Mouse (Mus musculus) small intestine, adult 2 months (tissue): ENCODE measurements around the gene Ufsp1. TPM values are rescaled to one million over a fixed set of nuclear protein-coding genes. Genes with fewer than 3 reads are reported as not detected.

Experiments used
- H3K27ac ChIP-seq: fragments of 200-500 bp; 2 replicates; pipeline ENCODE4 v1.5.1; 2012; ENCODE audit warnings: low read depth, low read length, control low read depth, inconsistent platforms; ENCODE audit not compliant: insufficient read depth
- H3K27me3 ChIP-seq: fragments of 200-500 bp; 2 replicates; pipeline ENCODE4 v1.6.1; 2012; ENCODE audit warnings: mild to moderate bottlenecking, moderate library complexity, low read length, inconsistent platforms; ENCODE audit not compliant: control insufficient read depth, insufficient read depth
- H3K36me3 ChIP-seq: fragments of 200-500 bp; 2 replicates; pipeline ENCODE4 v1.6.1; 2012; ENCODE audit warnings: mild to moderate bottlenecking, low read length, control low read depth, inconsistent platforms; ENCODE audit not compliant: control insufficient read depth, insufficient read depth
- H3K4me1 ChIP-seq: fragments of 200-500 bp; 2 replicates; pipeline ENCODE4 v1.6.1; 2012; ENCODE audit warnings: low read length, inconsistent platforms, mixed read lengths; ENCODE audit not compliant: control insufficient read depth, insufficient read depth, insufficient read length
- H3K4me3 ChIP-seq: fragments of 200-500 bp; 2 replicates; pipeline ENCODE4 v1.5.1; 2012; ENCODE audit warnings: low read depth, mild to moderate bottlenecking, control low read depth, inconsistent platforms, low read length, moderate library complexity
- CTCF ChIP-seq: fragments of 200-500 bp; IDR thresholded peaks from 2 replicates; pipeline ENCODE4 v1.5.1; 2012; ENCODE audit warnings: low read depth, mild to moderate bottlenecking, control low read depth, inconsistent platforms, low read length, moderate library complexity, mixed read lengths; ENCODE audit not compliant: insufficient replicate concordance, insufficient read length; ENCODE audit errors: extremely low read depth
- POLR2A ChIP-seq: fragments of 200-500 bp; IDR thresholded peaks from 2 replicates; pipeline ENCODE4 v1.6.1; 2012; ENCODE audit warnings: low read depth, mild to moderate bottlenecking, control low read depth, inconsistent platforms, low read length, moderate library complexity
- polyA plus RNA-seq: library from polyadenylated mRNA; depleted of rRNA; stranded (reverse); fragments of >200 nt; gene quantifications from 2 replicates; pipeline ENCODE4 v1.2.3, GENCODE M21; 2012; rRNA removed

Gene Ufsp1
- polyA plus RNA-seq, 1 experiment: 10.9 TPM

DNA sequence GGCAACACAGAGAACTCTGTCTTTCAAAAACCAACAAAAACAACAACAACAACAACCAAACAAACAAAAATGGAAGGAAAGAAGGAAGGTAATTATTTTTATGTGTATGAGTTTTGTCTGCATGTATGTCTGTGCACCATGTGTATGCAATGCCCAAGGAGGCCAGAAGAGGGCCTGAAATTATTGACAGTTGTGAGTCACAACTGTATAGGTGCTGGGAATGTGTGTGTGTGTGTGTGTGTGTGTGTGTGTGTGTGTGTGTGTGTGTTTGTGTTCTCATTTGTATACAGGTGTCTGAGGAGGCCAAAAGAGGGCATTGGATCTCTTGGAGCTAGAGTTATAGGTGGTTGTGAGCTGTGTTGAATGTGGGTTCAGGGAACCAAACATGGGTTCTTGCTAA lies 49.4 kb downstream of the Ufsp1 start:
- Histone ChIP-seq H3K4me1 (peaks cover 14% of the 10 kb centered on the region), H3K27me3 (no peaks in the 10 kb centered on the region), H3K36me3 (no peaks in the 10 kb centered on the region), H3K27ac (no peak overlapping the region), H3K4me3 (no peak overlapping the region)
- TF ChIP-seq CTCF (no peak), POLR2A (no peak)

Other genes starting within 250 kb of the Ufsp1 start
- 27.3 and 52.7 TPM in 2 replicates for gene Ap1s1, start 248.5 kb upstream of the Ufsp1 start, polyA plus RNA-seq
- 0.99 and 1.2 TPM in 2 replicates for gene Serpine1, start 222.4 kb upstream of the Ufsp1 start, polyA plus RNA-seq
- 10.3 and 19.9 TPM in 2 replicates for gene Trim56, start 178.4 kb upstream of the Ufsp1 start, polyA plus RNA-seq
- gene Muc3, start 145.3 kb upstream of the Ufsp1 start, polyA plus RNA-seq: 52.5 and 653 TPM in 2 replicates
- gene Muc3a, start 82.2 kb upstream of the Ufsp1 start, polyA plus RNA-seq: 24.3 and 62.2 TPM in 2 replicates
- gene Ache, start 7.1 kb upstream of the Ufsp1 start, polyA plus RNA-seq: 5.1 and 5.3 TPM in 2 replicates
- gene Srrt, start 13.0 kb downstream of the Ufsp1 start, polyA plus RNA-seq: 60.3 and 109 TPM in 2 replicates
- 7.6 and 8.2 TPM in 2 replicates for gene Trip6, start 19.8 kb downstream of the Ufsp1 start, polyA plus RNA-seq
- gene Slc12a9, start 39.0 kb downstream of the Ufsp1 start, polyA plus RNA-seq: 9.2 and 14.8 TPM in 2 replicates
- gene Ephb4, start 55.5 kb downstream of the Ufsp1 start, polyA plus RNA-seq: 14.8 and 27.5 TPM in 2 replicates
- gene Zan, start 182.4 kb downstream of the Ufsp1 start, polyA plus RNA-seq: 0.98 and 2.3 TPM in 2 replicates
- 23.1 and 36.6 TPM in 2 replicates for gene Pop7, start 207.9 kb downstream of the Ufsp1 start, polyA plus RNA-seq
- gene Gigyf1, start 223.9 kb downstream of the Ufsp1 start, polyA plus RNA-seq: 7.3 and 15.7 TPM in 2 replicates
- gene Epo, start 238.6 kb downstream of the Ufsp1 start, polyA plus RNA-seq: not detected in 2 replicates
- 534 and 1,215 TPM in 2 replicates for gene Gnb2, start 238.9 kb downstream of the Ufsp1 start, polyA plus RNA-seq